Mouse (Mus musculus) ZHBTc4 (cell line): ENCODE results near the gene Elmo1.

Source experiments
- DNase-seq: peaks from one replicate; pipeline ENCODE4 v3.0.0-alpha.2; 2011; ENCODE audit warnings: low read depth, low spot score

The Elmo1 gene

GRCm38 (mm10) chr13:20090133-20090710, at the start of gene Elmo1:
Gene Elmo1, plus strand, starts transcription at chr13:20090596.
- peak; percentile 92 for DNase-seq

- DNase-seq, result peak; percentile 53
These were observed 49.1 kb upstream of the Elmo1 start for GRCm38 (mm10) chr13:20041169-20041830.

GRCm38 (mm10) chr13:20042856-20043255, 47.5 kb upstream of the Elmo1 start:
- no peak for DNase-seq

- no peak for DNase-seq
These were observed 45.0 kb upstream of the Elmo1 start for GRCm38 (mm10) chr13:20045350-20045749.

- no peak for DNase-seq
These were observed 44.6 kb upstream of the Elmo1 start for GRCm38 (mm10) chr13:20045836-20046235.

GRCm38 (mm10) chr13:20046406-20046805, 44.0 kb upstream of the Elmo1 start:
- DNase-seq, result no peak

- DNase-seq, result no peak
These were observed 42.2 kb upstream of the Elmo1 start for GRCm38 (mm10) chr13:20047926-20048836.

GRCm38 (mm10) chr13:20048837-20049160, 41.6 kb upstream of the Elmo1 start:
- DNase-seq, result no peak

- no peak for DNase-seq
These were observed 40.7 kb upstream of the Elmo1 start for GRCm38 (mm10) chr13:20049654-20050053.

GRCm38 (mm10) chr13:20050149-20050548, 40.2 kb upstream of the Elmo1 start:
- DNase-seq, result no peak

GRCm38 (mm10) chr13:20057926-20058325, 32.5 kb upstream of the Elmo1 start:
- no peak for DNase-seq

- no peak for DNase-seq
These were observed 29.4 kb upstream of the Elmo1 start for GRCm38 (mm10) chr13:20061031-20061430.

GRCm38 (mm10) chr13:20063331-20063730, 27.1 kb upstream of the Elmo1 start:
- no peak for DNase-seq

- no peak for DNase-seq
These were observed 18.4 kb upstream of the Elmo1 start for GRCm38 (mm10) chr13:20072043-20072442.

GRCm38 (mm10) chr13:20072994-20073393, 17.4 kb upstream of the Elmo1 start:
- no peak for DNase-seq

- no peak for DNase-seq
These were observed 13.9 kb upstream of the Elmo1 start for GRCm38 (mm10) chr13:20076521-20076920.

GRCm38 (mm10) chr13:20077237-20077636, 13.2 kb upstream of the Elmo1 start:
- no peak for DNase-seq

GRCm38 (mm10) chr13:20090711-20091603, 561 bp downstream of the Elmo1 start:
- DNase-seq, result peak; percentile 77

- DNase-seq, result no peak
These were observed 1.2 kb downstream of the Elmo1 start for GRCm38 (mm10) chr13:20091604-20091926.

GRCm38 (mm10) chr13:20092301-20092700, 1.9 kb downstream of the Elmo1 start:
- no peak for DNase-seq

- DNase-seq, result peak; percentile 29
These were observed 3.1 kb downstream of the Elmo1 start for GRCm38 (mm10) chr13:20093307-20094045.
